Mouse (Mus musculus) E14TG2a.4 (cell line): ENCODE results near the gene Atp11a.

Source experiments
- CTCF ChIP-seq: conservative IDR thresholded peaks from 2 replicates; pipeline ENCODE4 v1.5.1; 2014; ENCODE audit warnings: low read length
- NANOG ChIP-seq: IDR thresholded peaks from 2 replicates; pipeline ENCODE4 v1.6.1; 2014; ENCODE audit warnings: borderline replicate concordance, low read length, mixed read lengths
- POU5F1 ChIP-seq: IDR thresholded peaks from 2 replicates; pipeline ENCODE4 v1.6.1; 2014; ENCODE audit warnings: low read length, borderline replicate concordance

GRCm38 (mm10) chr8:12816412-12816811 lies 59.6 kb downstream of the Atp11a start:
- TF ChIP-seq CTCF, result no peak
- TF ChIP-seq NANOG, result no peak
- TF ChIP-seq POU5F1, result no peak
